Mouse (Mus musculus) limb, embryonic 14.5 days (tissue): ENCODE results near the gene Aff3. TPM values are rescaled to one million over a fixed set of nuclear protein-coding genes. Genes with fewer than 3 reads are reported as not detected.

Experiments
- ATAC-seq: fragments of 200-750 bp; cut with Nextera tagmentation; 2 replicates; pipeline ENCODE4 v1.8.0; 2017; ENCODE audit warnings: low read depth, moderate number of reproducible peaks, moderate TSS enrichment; ENCODE audit not compliant: low FRiP score
- DNase-seq: peaks from one replicate; pipeline ENCODE4 v3.0.0-alpha.2; 2015; ENCODE audit warnings: low spot score
- H3K27ac ChIP-seq: fragments of 300-500 bp; sonication (generic); replicated peaks from 2 replicates; pipeline ENCODE4 v1.5.1; 2014; ENCODE audit warnings: low read depth, mild to moderate bottlenecking, low read length, moderate library complexity, mixed read lengths
- H3K27me3 ChIP-seq: fragments of 300-500 bp; sonication (generic); 2 replicates; pipeline ENCODE4 v1.6.1; 2014; ENCODE audit warnings: low read length, mixed read lengths; ENCODE audit not compliant: control insufficient read depth, insufficient read depth
- H3K36me3 ChIP-seq: fragments of 300-500 bp; sonication (generic); 2 replicates; pipeline ENCODE4 v1.6.1; 2014; ENCODE audit warnings: mild to moderate bottlenecking, low read length, moderate library complexity, mixed read lengths; ENCODE audit not compliant: control insufficient read depth, insufficient read depth
- H3K4me1 ChIP-seq: fragments of 300-500 bp; sonication (generic); 2 replicates; pipeline ENCODE4 v1.6.1; 2014; ENCODE audit warnings: antibody characterized with exemption, low read length, mixed read lengths; ENCODE audit not compliant: control insufficient read depth, insufficient read depth
- H3K4me2 ChIP-seq: fragments of 300-500 bp; sonication (generic); replicated peaks from 2 replicates; pipeline ENCODE4 v1.6.1; 2014; ENCODE audit warnings: low read depth, mild to moderate bottlenecking, low read length, moderate library complexity; ENCODE audit not compliant: severe bottlenecking
- H3K4me3 ChIP-seq: fragments of 300-500 bp; sonication (generic); replicated peaks from 2 replicates; pipeline ENCODE4 v1.5.1; 2014; ENCODE audit warnings: low read length
- H3K9ac ChIP-seq: fragments of 300-500 bp; sonication (generic); 2 replicates; pipeline ENCODE4 v1.6.1; 2014; ENCODE audit warnings: mild to moderate bottlenecking, low read depth, low read length, moderate library complexity; ENCODE audit not compliant: severe bottlenecking
- H3K9me3 ChIP-seq: fragments of 300-500 bp; sonication (generic); 2 replicates; pipeline ENCODE4 v1.6.1; 2016; ENCODE audit warnings: low read length; ENCODE audit not compliant: control insufficient read depth
- POLR2A ChIP-seq: fragments of 200-500 bp; IDR thresholded peaks from 2 replicates; pipeline ENCODE4 v1.8.0; 2012; ENCODE audit warnings: inconsistent platforms, mild to moderate bottlenecking, moderate library complexity, borderline replicate concordance; ENCODE audit not compliant: insufficient read depth, insufficient read length; ENCODE audit errors: extremely low read depth
- WGBS: fragments of 180-500 bp; shearing (Covaris S2); extraction: QIAGEN DNeasy Blood & Tissue Kit; methylation state at CpG from one replicate; pipeline ENCODE4 v1.1.7; 2014; 5-methylcytosine and 5-hydroxymethylcytosine counted together
- polyA plus RNA-seq, 2 experiments: library from polyadenylated mRNA; depleted of rRNA in 1 of 2; stranded (reverse) in 1 of 2; unstranded in 1 of 2; fragments of >200 nt; fragmentation: Nextera tagmentation in 1 of 2; extraction: Ambion mirVana in 1 of 2; gene quantifications; 2 replicates each; pipeline versions ENCODE4 v1.2.1 to v1.2.3; 2012 to 2014

Aff3 gene
- polyA plus RNA-seq, 2 experiments, result 20.4 to 22.4 TPM

DNA sequence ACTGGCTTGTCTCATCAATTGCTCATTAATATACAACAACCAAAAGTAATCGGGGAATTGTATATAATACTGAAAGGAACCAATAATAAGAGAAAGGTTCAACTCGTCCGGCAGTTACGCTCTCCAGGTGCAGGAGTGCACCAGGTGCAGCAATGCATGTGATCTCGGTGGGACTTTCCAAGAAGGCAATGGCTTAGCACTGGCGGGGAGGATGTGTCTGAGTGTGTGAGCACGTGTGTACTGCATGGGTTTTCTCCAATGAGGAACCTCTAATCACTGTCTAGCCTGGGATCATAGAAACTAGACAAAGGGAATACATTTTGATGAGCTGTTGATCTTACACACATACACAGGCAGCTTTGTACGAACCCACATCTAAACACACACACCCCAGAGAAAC lies 485.8 kb downstream of the Aff3 start:
- no peak overlapping the region for H3K4me3 ChIP-seq
- DNase-seq (no peak), ATAC-seq (no peak)
- H3K9me3 ChIP-seq, result no peaks in the 10 kb centered on the region
- H3K27ac ChIP-seq, result no peak overlapping the region
- H3K9ac ChIP-seq, result no peak overlapping the region
- no peaks in the 10 kb centered on the region for H3K4me1 ChIP-seq
- no peaks in the 10 kb centered on the region for H3K27me3 ChIP-seq
- 81% methylated on average over 8 of the region's 8 CpGs for WGBS
- TF ChIP-seq POLR2A, result no peak
- peaks cover 59% of the 10 kb centered on the region for H3K36me3 ChIP-seq
- H3K4me2 ChIP-seq, result no peak overlapping the region

- no peaks in the 10 kb centered on the region for H3K4me1 ChIP-seq
- H3K4me2 ChIP-seq, result no peak overlapping the region
- H3K9me3 ChIP-seq, result no peaks in the 10 kb centered on the region
- 89% methylated on average over 7 of the region's 7 CpGs for WGBS
- ATAC-seq (no peak), DNase-seq (no peak)
- H3K27me3 ChIP-seq, result no peaks in the 10 kb centered on the region
- no peak for TF ChIP-seq POLR2A
- H3K36me3 ChIP-seq, result peaks cover 41% of the 10 kb centered on the region
- H3K9ac ChIP-seq, result no peak overlapping the region
- H3K27ac ChIP-seq, result no peak overlapping the region
- H3K4me3 ChIP-seq, result no peak overlapping the region
Observed at GRCm38 (mm10) chr1:38176077-38176476, 488.7 kb downstream of the Aff3 start.

- H3K9ac ChIP-seq, result no peak overlapping the region
- H3K4me2 ChIP-seq, result no peak overlapping the region
- TF ChIP-seq POLR2A, result no peak
- WGBS, result 82% methylated on average over 4 of the region's 4 CpGs
- H3K4me1 ChIP-seq, result no peaks in the 10 kb centered on the region
- H3K9me3 ChIP-seq, result no peaks in the 10 kb centered on the region
- no peaks in the 10 kb centered on the region for H3K27me3 ChIP-seq
- no peak overlapping the region for H3K4me3 ChIP-seq
- H3K27ac ChIP-seq, result no peak overlapping the region
- ATAC-seq (no peak), DNase-seq (no peak)
- 0 out of 2 replicates have a peak, but pooled peaks cover 2% of the 10 kb centered on the region for H3K36me3 ChIP-seq
Observed at GRCm38 (mm10) chr1:38171874-38172273, 492.9 kb downstream of the Aff3 start.

- DNase-seq (no peak), ATAC-seq (no peak)
- H3K4me1 ChIP-seq, result no peaks in the 10 kb centered on the region
- no peak for TF ChIP-seq POLR2A
- no peaks in the 10 kb centered on the region for H3K36me3 ChIP-seq
- H3K4me3 ChIP-seq, result no peak overlapping the region
- no peak overlapping the region for H3K27ac ChIP-seq
- no peak overlapping the region for H3K4me2 ChIP-seq
- no peak overlapping the region for H3K9ac ChIP-seq
- WGBS, result 67% methylated on average over 2 of the region's 2 CpGs
- H3K27me3 ChIP-seq, result no peaks in the 10 kb centered on the region
- H3K9me3 ChIP-seq, result no peaks in the 10 kb centered on the region
Observed at GRCm38 (mm10) chr1:38165696-38166095, 499.1 kb downstream of the Aff3 start.

DNA sequence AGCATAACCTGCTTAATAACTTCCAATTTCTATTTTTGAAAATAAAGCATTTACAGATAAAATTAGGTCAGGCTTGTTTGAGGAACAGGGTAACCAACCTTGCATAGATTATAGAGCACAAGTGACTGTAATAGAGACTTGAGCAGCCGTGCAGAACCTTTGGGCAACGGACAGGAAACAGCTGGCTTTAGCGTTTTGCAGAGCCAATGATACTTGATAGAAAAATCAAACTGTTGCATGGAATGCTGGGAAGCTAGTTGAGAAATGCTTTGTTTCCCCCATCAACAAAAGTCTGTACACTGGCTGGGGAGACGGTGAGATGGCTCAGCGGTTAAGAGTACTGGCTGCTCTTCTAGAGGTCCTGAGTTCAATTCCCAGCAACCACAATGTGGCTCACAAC lies 514.7 kb downstream of the Aff3 start:
- Histone ChIP-seq H3K9me3 (no peaks in the 10 kb centered on the region), H3K27ac (no peak overlapping the region), H3K4me1 (no peaks in the 10 kb centered on the region), H3K27me3 (no peaks in the 10 kb centered on the region), H3K36me3 (no peaks in the 10 kb centered on the region), H3K4me2 (no peak overlapping the region), H3K9ac (no peak overlapping the region), H3K4me3 (no peak overlapping the region)
- no peak for ATAC-seq
- no peak for TF ChIP-seq POLR2A
- DNase-seq, result no peak
- WGBS, result 74% methylated on average over 5 of the region's 5 CpGs

DNA sequence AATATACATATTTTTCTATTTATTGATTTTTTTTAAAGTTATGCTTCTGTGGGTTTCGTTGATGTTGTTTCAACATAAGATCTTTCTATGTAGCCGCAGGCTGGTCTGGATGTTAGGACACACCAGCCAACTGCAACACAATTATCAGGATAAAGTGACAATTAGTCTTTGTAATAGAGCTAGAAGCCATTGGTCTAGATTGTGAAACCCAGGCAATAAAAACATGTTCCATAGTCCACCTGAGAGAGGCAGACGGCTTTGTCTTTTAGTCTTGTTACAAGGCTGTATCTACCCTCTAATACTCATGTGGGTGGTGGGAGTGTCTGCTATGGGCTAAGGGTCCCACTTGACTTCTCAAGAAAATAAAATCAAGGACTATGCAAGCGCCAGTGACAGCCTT lies 518.7 kb downstream of the Aff3 start:
- Histone ChIP-seq H3K27me3 (no peaks in the 10 kb centered on the region), H3K27ac (no peak overlapping the region), H3K4me1 (no peaks in the 10 kb centered on the region), H3K4me2 (no peak overlapping the region), H3K36me3 (no peaks in the 10 kb centered on the region), H3K9me3 (no peaks in the 10 kb centered on the region), H3K4me3 (no peak overlapping the region), H3K9ac (no peak overlapping the region)
- ATAC-seq (no peak), DNase-seq (no peak)
- WGBS, result 89% methylated on average over 4 of the region's 4 CpGs
- no peak for TF ChIP-seq POLR2A
